Mouse (Mus musculus) hematopoietic stem cell, adult 5-6 weeks (primary cell): ENCODE data around the gene Gm49380. TPM values are rescaled to one million over a fixed set of nuclear protein-coding genes. Genes with fewer than 3 reads are reported as not detected.

Experiments used
- ATAC-seq, 2 experiments: fragments of 125-278 bp in 1 of 2; replicated peaks in 1 of 2; 2 replicates each; pipeline ENCODE4 v1.8.0; 2016 to 2017; ENCODE audit warnings: inconsistent platforms in 2 of 2, mild to moderate bottlenecking in 2 of 2, moderate number of reproducible peaks in 2 of 2, low read depth in 1 of 2, moderate TSS enrichment in 1 of 2; ENCODE audit not compliant: low FRiP score in 2 of 2, poor library complexity in 2 of 2, severe bottlenecking in 2 of 2, insufficient read depth in 1 of 2, low TSS enrichment in 1 of 2
- total RNA-seq: library from RNA; stranded (forward); fragments of 172-1452, 232-1000 nt; gene quantifications from 2 replicates; pipeline ENCODE4 v1.2.3, GENCODE M21; 2017

Gm49380 gene
- total RNA-seq: not detected in 2 replicates

DNA sequence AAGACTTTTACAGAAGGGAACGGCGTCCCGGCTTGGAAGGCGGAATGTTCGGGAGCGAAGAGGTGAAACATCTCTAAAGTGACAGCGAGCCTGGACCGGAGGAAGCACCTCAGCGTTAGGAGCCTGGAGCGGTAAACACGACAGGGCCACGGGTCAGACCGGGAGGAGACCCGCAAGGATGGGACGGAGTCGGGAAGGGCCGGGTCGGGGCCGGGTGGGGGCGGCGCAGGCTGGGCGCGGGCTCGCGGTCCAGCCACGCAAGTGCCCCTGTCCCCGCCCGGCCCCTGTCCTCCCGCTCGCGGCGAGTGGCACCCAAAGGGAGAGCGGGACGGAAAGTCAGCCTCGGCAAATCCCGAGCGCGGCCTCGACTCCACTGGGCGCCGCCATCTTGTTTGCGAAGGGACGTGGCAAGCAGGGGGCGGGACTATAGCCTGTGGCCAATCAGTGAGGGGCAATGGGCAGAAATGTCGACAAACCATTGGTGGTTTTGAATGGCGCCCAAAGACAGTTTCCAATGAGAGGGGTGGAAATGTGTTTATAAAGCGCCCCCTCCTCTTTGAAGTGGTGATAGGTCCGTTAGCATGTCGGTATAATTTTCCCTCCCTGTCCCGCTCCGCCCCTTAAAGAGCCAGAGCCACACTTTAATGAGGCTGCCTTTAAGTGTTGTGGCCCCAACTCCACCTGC, at the start of gene Gm49380, which contains the start of gene Rnf26:
Gm49380 (minus strand) TSS at position 396 of the 685 bp plus-strand sequence.
Rnf26 (minus strand) TSS at position 413 of the 685 bp plus-strand sequence.
- peak; percentile 95 to 97 for ATAC-seq

DNA sequence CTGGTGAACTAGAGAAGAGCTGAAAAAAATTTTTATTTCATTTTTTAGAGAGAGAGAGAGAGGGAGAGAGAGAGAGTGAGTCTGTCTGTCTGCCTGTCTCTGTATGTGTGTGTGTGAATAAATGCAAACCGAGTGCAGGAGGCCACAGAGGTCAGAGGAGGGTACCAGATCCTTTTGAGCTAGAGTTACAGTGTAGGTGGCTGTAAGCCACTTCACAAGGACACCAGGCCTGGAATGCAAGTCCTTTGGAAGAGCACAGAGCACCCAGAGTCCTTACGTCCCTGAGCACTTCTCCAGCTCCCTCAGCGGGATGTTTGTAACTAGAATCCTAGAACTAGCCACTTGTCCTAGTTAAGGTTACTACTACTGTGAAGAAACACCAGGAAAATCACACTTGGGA, 46.6 kb upstream of the Gm49380 start:
- no peak for ATAC-seq

- ATAC-seq: peak in 1 of 2 experiments; percentile 42; a peak in 1 of 4 replicates
These were observed 34.0 kb upstream of the Gm49380 start for GRCm38 (mm10) chr9:44147290-44147689.

GRCm38 (mm10) chr9:44144718-44145060, 31.4 kb upstream of the Gm49380 start:
- ATAC-seq: no peak

DNA sequence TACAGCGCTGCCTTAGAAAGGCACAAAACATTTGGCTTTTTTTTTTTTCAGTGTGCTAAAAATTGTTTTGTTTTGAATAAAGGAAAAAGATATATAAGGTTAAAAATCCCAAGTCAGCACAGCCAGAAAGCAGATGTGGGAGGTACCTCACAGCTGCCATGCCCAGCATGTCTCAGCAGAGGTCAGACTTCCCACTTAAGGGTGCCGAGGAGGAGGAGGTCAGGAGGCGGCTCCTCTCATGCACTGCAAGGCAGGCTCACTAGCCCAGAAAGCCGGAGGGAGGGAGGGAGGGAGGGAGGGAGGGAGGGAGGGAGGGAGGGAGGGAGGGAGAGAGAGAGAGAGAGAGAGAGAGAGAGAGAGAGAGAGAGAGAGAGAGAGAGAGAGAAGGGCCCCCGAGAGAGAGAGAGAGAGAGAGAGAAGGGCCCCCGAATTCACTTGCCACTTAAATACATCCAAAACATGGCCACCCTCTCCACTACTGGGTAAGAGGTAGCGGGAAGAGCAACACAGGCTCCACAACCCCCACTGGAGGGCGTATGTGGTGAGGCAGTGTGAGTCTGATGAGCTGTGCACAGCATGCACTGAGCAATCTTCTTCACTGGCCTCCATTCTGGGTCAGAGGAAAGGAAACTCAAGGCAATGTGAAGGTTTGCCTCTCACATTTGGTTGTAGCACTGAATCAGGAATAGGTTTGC, 30.9 kb upstream of the Gm49380 start:
- no peak for ATAC-seq

DNA sequence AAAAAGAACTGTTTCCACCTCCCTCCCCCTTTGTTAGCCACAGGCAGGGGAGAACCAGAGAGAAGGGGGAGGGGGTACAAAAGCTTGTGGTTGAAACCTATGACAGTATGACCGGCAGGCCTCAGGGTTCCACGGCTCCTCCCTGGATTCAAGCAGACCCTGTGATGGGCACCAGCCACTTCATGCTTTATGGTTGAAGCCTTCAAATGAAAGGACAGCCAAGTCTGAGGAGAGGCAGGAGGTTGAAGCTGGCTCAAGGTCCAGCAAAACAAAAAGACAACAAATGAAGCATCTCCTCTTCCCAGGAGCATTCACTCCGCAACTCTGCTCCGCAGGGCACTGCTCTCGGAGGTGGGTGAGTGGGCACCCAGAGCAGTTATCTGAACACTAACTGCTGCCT, 30.1 kb upstream of the Gm49380 start:
- ATAC-seq: no peak

- ATAC-seq: no peak
These were observed 28.7 kb upstream of the Gm49380 start for GRCm38 (mm10) chr9:44141951-44142350.

DNA sequence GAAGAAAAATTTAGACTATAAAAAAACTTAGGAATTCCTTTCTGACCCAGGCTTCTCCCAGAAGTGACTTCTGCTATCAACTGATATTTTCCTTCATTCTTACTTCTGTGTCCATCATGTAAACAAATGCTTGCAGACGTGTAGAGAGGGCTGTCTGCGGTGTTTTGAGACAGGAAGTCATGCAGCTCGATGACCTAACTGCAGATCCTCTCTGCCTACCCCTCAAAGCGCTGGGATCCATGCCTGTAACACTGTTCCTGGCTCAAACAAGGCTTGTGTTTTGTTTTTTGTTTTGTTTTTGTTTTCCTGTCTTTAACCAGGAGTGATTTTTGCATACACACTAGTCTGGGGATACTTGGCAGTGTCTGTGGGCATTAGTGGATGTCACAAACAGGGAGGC, 24.5 kb upstream of the Gm49380 start:
- ATAC-seq: no peak

- ATAC-seq: no peak
These were observed 22.6 kb upstream of the Gm49380 start for GRCm38 (mm10) chr9:44135731-44136411.

GRCm38 (mm10) chr9:44134851-44135730, 21.8 kb upstream of the Gm49380 start:
- ATAC-seq: 0 out of 4 replicates have a peak, but pooled peaks of 1 of the 2 experiments have one; percentile 15

- no peak for ATAC-seq
These were observed 21.0 kb upstream of the Gm49380 start, which contains the start of gene Mcam for GRCm38 (mm10) chr9:44134101-44134850. Gene Mcam (plus strand): TSS chr9:44134469.

- no peak for ATAC-seq
These were observed 20.0 kb upstream of the Gm49380 start for GRCm38 (mm10) chr9:44133287-44133686.

DNA sequence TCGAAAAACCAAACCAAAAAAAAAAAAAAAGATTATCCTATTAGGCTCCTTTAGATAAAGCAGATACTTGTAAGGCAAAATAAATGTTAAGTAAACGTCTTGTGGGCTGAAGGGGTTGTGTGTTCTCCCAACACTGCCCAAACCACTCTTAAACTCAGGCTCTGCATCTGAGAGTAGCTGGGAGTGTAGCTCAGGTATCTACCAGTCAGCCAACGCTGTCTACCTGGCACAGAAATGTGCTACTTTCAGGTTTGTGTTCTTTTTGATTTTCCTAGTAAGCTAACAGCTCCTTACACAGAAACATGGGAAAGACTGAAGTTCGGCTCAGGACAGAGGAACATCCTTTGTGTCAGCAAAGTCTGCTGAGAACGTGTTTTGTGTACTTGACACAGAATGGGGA, 18.9 kb upstream of the Gm49380 start:
- ATAC-seq: no peak

DNA sequence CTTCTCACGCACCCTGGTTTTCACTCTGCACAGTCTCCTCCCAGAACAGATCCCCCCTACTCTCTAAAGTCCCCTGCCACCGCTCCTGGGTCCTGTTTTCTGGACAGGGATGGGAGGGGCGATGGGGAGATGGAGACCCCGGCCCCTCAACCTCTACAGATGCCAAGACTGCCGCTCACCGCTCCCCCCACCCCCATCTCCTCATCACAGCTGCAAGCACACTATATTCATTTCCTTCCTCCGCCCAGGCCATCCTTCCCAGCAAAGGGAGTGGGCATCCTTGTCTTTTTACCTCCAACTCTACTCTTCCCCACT, 17.9 kb upstream of the Gm49380 start:
- no peak for ATAC-seq

DNA sequence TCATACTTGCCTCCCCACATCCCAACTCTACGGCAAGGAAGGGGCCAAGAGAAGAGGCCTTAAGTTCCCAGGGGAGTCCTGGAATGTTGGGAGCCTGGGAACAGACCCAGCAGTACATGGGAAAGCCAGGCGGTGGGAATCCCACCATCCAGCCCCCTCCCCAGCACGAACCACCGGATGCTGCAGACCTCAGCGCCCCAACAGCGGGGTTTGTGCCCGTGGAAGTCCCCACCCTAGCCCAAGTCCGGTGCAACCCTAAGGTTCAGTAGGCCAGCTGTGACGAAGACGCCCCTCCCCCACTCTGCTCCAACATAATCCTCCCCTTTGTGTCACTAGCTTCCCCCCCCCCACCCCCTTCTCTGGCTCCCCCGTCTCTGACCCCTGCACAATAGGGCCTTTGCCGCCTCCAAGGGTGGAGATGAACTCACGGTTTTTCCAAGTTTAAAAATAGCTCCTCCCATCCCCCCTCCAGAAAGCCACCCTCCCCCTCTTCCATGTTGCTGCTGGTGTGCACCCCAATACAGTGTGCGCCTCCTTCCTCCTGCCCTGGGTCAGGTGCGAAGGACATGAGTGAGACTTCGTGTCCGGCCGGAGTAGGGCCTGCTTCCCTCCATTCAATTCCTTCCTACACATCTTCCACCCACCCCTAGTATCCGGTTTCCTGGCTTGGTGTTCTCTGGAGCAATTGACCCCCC, 17.4 kb upstream of the Gm49380 start:
- no peak for ATAC-seq

DNA sequence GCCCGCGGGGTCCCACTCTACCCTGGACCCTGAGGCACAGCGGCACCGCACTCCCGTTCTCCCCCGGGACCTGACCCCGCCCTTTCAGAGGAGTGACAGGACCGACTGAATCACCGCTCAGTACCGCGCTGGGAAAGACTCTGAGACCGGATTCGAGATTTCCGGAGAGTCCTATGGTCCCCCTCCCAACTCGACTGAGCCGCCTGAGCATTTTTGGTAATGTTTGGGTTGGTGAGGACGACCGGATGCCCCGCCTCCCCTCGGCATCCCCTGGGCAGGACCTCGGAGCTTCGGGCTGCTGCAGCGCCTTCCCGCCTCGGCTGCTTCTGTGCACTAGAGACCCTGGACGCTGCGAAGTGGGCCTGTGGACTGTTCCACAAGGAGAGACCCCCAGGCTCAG, 16.7 kb upstream of the Gm49380 start:
- ATAC-seq: peak; percentile 39 to 70
